Mouse (Mus musculus): Measurements from ENCODE around the gene Ech1. TPM values are rescaled to one million over a fixed set of nuclear protein-coding genes. Genes with fewer than 3 reads are reported as not detected.
"Not testable (repeated sequence)": the region's sequence is repeated elsewhere in the genome, so short reads cannot be mapped to it uniquely, and the experiment has no call there.

The Ech1 gene
- polyA plus RNA-seq, 1 experiment from 2014 or later, result 426 TPM

DNA sequence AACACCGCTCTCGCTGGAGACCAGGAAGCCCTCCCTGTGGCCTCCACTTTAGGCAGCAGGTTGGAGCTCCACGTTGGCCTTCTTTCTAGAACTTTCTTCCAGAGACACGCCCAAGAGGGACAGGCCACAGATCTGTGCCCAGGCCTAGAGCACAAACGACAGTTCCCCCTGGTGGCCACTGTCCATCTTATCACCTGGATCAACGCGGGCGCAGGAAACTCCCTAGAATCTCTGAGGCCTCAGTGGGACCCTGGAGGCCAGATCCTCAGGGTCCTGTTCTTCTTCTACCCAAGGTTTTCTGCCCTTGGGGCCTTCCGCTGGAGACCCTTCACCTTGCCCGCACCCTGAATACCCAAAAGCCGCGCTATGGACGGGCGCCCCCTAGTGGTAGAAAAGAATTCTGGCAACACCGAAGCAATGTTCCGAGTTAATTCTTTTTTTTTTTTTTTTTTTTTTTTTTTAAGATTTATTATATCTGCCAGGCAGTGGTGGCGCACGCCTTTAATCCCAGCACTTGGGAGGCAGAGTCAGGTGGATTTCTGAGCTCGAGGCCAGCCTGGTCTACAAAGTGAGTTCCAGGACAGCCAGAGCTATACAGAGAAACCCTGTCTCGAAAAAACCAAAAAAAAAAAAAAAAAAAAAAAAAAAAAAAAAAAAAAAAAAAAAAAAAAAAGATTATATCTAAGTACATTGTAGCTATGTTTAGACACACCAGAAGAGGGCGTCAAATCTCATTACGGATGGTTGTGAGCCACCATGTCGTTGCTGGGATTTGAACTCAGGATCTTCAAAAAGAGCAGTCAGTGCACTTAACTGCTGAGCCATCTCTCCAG lies 42.7 kb downstream of the Ech1 start:
- DNase-seq (ENCODE audit: low spot score) (peak; percentile 83), ATAC-seq (ENCODE audit: low FRiP score, low TSS enrichment) (peak; percentile 50)
- peak overlapping the region; percentile 70 for H3K27ac ChIP-seq (replicated peaks)
- peak overlapping the region; percentile 28; the same call in 1 of the 2 replicates for H3K9ac ChIP-seq (ENCODE audit: low read length)
- H3K27me3 ChIP-seq (ENCODE audit: control insufficient read depth, insufficient read depth, low read length); H3K4me1 ChIP-seq (replicated peaks; ENCODE audit: control insufficient read depth, insufficient read depth); H3K36me3 ChIP-seq (ENCODE audit: control insufficient read depth, insufficient read depth, low read length); H3K9me3 ChIP-seq (ENCODE audit: control insufficient read depth, low read length): not testable (repeated sequence)
- peak; percentile 78 for TF ChIP-seq CTCF (IDR thresholded peaks at IDR 0.05; ENCODE audit: low read depth)
- H3K4me2 ChIP-seq (replicated peaks; ENCODE audit: low read depth), result peak overlapping the region; percentile 44; the same call in 1 of the 2 replicates
- 25% methylated on average over 23 of the region's 23 CpGs for WGBS
- H3K4me3 ChIP-seq (ENCODE audit: low read depth, low read length), result 0 out of 2 replicates have a peak overlapping the region, but pooled peaks have one; percentile 14

DNA sequence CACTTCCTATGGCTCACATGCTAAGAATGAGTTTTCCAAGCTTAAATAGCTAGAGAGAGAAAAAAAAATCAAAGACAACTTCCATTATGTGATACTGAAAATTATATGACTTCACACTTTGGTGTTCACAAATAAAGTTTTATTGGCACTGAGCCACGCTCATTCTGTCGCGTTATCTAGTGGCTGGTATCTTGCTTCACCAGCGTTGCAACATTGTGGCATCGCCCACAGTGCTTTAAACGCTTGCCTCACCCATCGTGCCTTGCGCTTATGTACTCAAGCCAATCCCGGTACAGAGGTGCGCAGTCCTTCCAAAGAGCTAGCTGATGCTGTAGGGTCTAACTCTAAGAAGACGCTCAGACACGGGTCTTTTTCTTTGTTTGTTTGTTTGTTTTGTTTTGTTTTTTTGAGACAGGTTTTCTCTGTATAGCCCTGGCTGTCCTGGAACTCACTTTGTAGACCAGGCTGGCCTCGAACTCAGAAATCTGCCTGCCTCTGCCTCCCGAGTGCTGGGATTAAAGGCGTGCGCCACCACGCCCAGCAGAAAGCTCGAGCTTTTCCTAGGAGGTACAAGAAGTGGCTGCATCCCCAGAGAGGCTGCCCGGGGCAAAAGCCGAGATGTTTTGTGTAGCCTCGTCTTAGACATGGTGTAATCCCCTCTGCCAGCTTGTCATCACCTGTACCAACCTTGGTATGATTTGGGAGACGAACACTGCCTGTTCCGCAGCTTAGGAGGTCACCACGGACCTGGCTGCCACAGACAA lies 46.1 kb downstream of the Ech1 start:
- no peaks in the 10 kb centered on the region for H3K4me1 ChIP-seq (replicated peaks; ENCODE audit: control insufficient read depth, insufficient read depth)
- WGBS, result 79% methylated on average over 24 of the region's 24 CpGs
- H3K4me3 ChIP-seq (ENCODE audit: low read depth, low read length), result no peak overlapping the region
- no peaks in the 10 kb centered on the region for H3K36me3 ChIP-seq (ENCODE audit: control insufficient read depth, insufficient read depth, low read length)
- no peak overlapping the region for H3K9ac ChIP-seq (ENCODE audit: low read length)
- peak; percentile 56 for DNase-seq (ENCODE audit: low spot score)
- peak; percentile 56; the same call in 1 of the 2 replicates for ATAC-seq (ENCODE audit: low FRiP score, low TSS enrichment)
- H3K9me3 ChIP-seq (ENCODE audit: control insufficient read depth, low read length), result no peaks in the 10 kb centered on the region
- H3K27ac ChIP-seq (replicated peaks), result no peak overlapping the region
- no peak overlapping the region for H3K4me2 ChIP-seq (replicated peaks; ENCODE audit: low read depth)
- H3K27me3 ChIP-seq (ENCODE audit: control insufficient read depth, insufficient read depth, low read length), result no peaks in the 10 kb centered on the region
- TF ChIP-seq CTCF (IDR thresholded peaks at IDR 0.05; ENCODE audit: low read depth) (no peak), EP300 (optimal IDR thresholded peaks at IDR 0.05) (no peak)

DNA sequence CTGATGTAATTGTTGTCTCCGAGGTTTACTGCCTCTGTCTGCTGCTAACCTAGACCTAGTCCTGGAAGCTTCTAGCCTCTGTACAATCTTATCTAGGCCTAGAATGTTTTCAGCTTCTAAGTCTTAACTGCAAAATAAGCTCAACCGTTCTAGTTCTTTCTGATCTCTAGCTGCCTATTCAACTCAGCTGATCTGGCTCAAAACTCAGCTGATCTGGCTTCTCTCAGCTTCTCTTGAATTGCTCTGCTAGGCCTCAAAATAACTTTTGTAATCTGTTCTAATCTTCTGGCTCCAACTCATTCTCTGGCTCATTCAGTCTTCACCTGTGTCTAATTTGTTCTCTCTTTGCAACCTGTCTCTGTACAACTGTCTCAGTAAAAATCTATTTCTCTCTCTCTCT lies 49.5 kb downstream of the Ech1 start:
- TF ChIP-seq EP300 (optimal IDR thresholded peaks at IDR 0.05) (no peak), CTCF (IDR thresholded peaks at IDR 0.05; ENCODE audit: low read depth) (no peak)

DNA sequence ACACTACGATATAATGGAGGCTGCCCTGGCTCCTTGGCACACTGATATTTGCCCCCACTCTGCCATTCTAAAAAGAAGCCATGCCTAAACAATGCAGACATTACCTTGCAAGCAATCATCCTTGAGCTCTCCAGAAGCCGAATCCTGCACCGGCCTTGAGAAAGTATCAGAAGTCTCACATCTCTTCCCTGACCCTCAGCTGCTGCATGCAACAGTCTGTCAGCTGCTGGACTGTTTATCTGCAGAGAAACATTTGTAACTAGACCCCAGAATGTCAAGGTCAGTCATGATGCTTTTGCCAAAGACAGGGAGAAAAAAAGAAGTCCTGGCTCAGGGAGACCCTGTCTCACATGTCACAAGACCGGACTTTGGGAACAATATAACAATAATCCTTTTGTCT lies 51.1 kb downstream of the Ech1 start:
- TF ChIP-seq CTCF (IDR thresholded peaks at IDR 0.05; ENCODE audit: low read depth), result no peak
- no peak for TF ChIP-seq EP300 (optimal IDR thresholded peaks at IDR 0.05)
- no peaks in the 10 kb centered on the region for H3K9me3 ChIP-seq (ENCODE audit: control insufficient read depth, low read length)
- H3K4me1 ChIP-seq (replicated peaks; ENCODE audit: control insufficient read depth, insufficient read depth), result no peaks in the 10 kb centered on the region
- H3K9ac ChIP-seq (ENCODE audit: low read length), result no peak overlapping the region
- ATAC-seq (ENCODE audit: low FRiP score, low TSS enrichment), result no peak
- H3K27me3 ChIP-seq (ENCODE audit: control insufficient read depth, insufficient read depth, low read length), result no peaks in the 10 kb centered on the region
- H3K27ac ChIP-seq (replicated peaks), result no peak overlapping the region
- 62% methylated on average over 4 of the region's 4 CpGs for whole genome bisulfite sequencing
- H3K36me3 ChIP-seq (ENCODE audit: control insufficient read depth, insufficient read depth, low read length), result no peaks in the 10 kb centered on the region
- no peak for DNase-seq (ENCODE audit: low spot score)
- H3K4me2 ChIP-seq (replicated peaks; ENCODE audit: low read depth), result no peak overlapping the region
- no peak overlapping the region for H3K4me3 ChIP-seq (ENCODE audit: low read depth, low read length)

More for the DNA sequence above, 49.5 kb downstream of the Ech1 start:
- H3K27me3 ChIP-seq (ENCODE audit: control insufficient read depth, insufficient read depth, low read length), result no peaks in the 10 kb centered on the region
- H3K27ac ChIP-seq (replicated peaks), result no peak overlapping the region
- no peaks in the 10 kb centered on the region for H3K9me3 ChIP-seq (ENCODE audit: control insufficient read depth, low read length)
- ATAC-seq (ENCODE audit: low FRiP score, low TSS enrichment) (no peak), DNase-seq (ENCODE audit: low spot score) (no peak)
- no peak overlapping the region for H3K4me3 ChIP-seq (ENCODE audit: low read depth, low read length)
- no peak overlapping the region for H3K4me2 ChIP-seq (replicated peaks; ENCODE audit: low read depth)
- no peaks in the 10 kb centered on the region for H3K4me1 ChIP-seq (replicated peaks; ENCODE audit: control insufficient read depth, insufficient read depth)
- H3K9ac ChIP-seq (ENCODE audit: low read length), result no peak overlapping the region
- 68% methylated on average over 2 of the region's 2 CpGs for WGBS
- no peaks in the 10 kb centered on the region for H3K36me3 ChIP-seq (ENCODE audit: control insufficient read depth, insufficient read depth, low read length)

DNA sequence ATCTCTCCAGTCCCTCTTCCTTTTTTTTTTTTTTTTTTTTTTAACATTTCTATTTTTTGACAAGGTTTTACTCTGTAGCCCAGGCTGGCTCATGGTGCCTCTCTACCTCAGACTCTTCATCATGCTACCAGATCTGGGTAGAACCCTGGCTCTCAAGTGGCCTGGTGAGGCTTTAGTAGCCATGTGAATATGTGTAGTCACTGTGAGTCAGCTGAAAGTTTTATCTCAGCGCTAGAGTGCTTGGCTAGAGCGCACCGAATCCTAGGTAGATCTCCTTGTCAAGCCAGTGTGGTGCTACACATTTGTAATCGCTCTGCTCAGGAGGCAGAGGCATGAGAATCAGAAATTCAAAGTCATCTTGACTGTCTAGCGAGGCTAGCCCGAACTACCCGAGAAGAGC lies 52.1 kb downstream of the Ech1 start:
- no peaks in the 10 kb centered on the region for H3K27me3 ChIP-seq (ENCODE audit: control insufficient read depth, insufficient read depth, low read length)
- no peak overlapping the region for H3K4me2 ChIP-seq (replicated peaks; ENCODE audit: low read depth)
- TF ChIP-seq EP300 (optimal IDR thresholded peaks at IDR 0.05) (no peak), CTCF (IDR thresholded peaks at IDR 0.05; ENCODE audit: low read depth) (no peak)
- no peak overlapping the region for H3K9ac ChIP-seq (ENCODE audit: low read length)
- no peaks in the 10 kb centered on the region for H3K4me1 ChIP-seq (replicated peaks; ENCODE audit: control insufficient read depth, insufficient read depth)
- no peaks in the 10 kb centered on the region for H3K36me3 ChIP-seq (ENCODE audit: control insufficient read depth, insufficient read depth, low read length)
- ATAC-seq (ENCODE audit: low FRiP score, low TSS enrichment) (no peak), DNase-seq (ENCODE audit: low spot score) (no peak)
- no peaks in the 10 kb centered on the region for H3K9me3 ChIP-seq (ENCODE audit: control insufficient read depth, low read length)
- no peak overlapping the region for H3K27ac ChIP-seq (replicated peaks)
- H3K4me3 ChIP-seq (ENCODE audit: low read depth, low read length), result no peak overlapping the region
- WGBS, result 84% methylated on average over 7 of the region's 7 CpGs

DNA sequence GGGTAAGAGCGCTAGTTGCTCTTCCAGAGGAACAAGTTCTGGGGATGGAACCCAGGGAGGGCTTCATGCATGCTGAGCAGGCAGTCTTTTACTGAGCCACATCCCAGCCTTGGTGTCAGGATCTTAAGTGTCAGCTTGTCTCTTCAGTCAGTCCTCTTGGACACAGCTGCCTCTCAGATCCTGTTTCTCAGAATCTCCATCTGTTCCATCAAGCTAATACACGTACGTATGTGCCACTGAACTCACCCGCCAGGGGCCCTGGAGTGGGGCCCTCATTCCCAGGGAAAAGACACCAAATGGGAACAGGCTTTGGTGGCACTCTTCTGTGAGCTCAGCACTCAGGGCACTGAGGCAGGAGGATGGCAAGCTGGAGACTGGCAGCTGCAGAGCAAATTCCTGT lies 52.8 kb downstream of the Ech1 start:
- ATAC-seq (ENCODE audit: low FRiP score, low TSS enrichment) (no peak), DNase-seq (ENCODE audit: low spot score) (no peak)
- Histone ChIP-seq H3K4me3 (ENCODE audit: low read depth, low read length) (no peak overlapping the region), H3K27ac (replicated peaks) (no peak overlapping the region), H3K9ac (ENCODE audit: low read length) (no peak overlapping the region), H3K27me3 (ENCODE audit: control insufficient read depth, insufficient read depth, low read length) (no peaks in the 10 kb centered on the region), H3K9me3 (ENCODE audit: control insufficient read depth, low read length) (no peaks in the 10 kb centered on the region), H3K4me2 (replicated peaks; ENCODE audit: low read depth) (no peak overlapping the region), H3K36me3 (ENCODE audit: control insufficient read depth, insufficient read depth, low read length) (no peaks in the 10 kb centered on the region), H3K4me1 (replicated peaks; ENCODE audit: control insufficient read depth, insufficient read depth) (no peaks in the 10 kb centered on the region)
- no peak for TF ChIP-seq EP300 (optimal IDR thresholded peaks at IDR 0.05)
- TF ChIP-seq CTCF (IDR thresholded peaks at IDR 0.05; ENCODE audit: low read depth), result no peak
- WGBS, result 70% methylated on average over 4 of the region's 4 CpGs
